Mouse (Mus musculus): ENCODE measurements around the gene Slc30a9. TPM values are rescaled to one million over a fixed set of nuclear protein-coding genes. Genes with fewer than 3 reads are reported as not detected.

Slc30a9 gene
- polyA plus RNA-seq, 1 experiment = 22.9 TPM

DNA sequence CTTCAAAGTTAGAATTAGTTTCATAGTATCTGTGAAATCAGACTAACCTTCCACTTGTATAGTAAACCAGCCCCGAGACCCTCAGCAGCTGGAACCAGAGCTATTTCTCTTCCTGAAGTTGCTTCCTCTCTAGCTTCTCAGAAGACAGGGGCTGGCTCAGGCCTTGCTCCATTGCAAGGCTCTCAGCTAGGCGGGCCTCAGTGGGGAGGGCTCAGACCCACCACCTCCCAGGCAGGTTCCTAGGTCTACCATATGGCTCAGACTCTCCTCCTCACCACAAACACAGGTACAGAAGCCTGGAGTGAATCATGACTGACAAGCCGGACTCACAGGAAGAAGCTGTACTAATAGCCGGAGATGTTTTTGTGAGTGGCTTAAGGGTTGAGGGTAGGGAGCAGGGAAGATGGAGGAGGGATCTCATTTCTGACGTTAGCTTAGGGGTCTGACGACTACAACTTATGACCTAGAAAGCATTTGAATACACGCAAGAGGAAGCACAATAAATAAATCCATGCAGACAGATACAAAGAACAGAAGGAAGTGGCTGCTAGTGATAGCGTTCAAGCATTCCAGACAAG is 70.4 kb downstream of the Slc30a9 start:
- H3K27ac ChIP-seq (ENCODE audit: control insufficient read depth, insufficient read depth, low read depth, low read length) = no peak overlapping the region
- no peaks in the 10 kb centered on the region for H3K27me3 ChIP-seq (ENCODE audit: control insufficient read depth, insufficient read depth, low read length)
- H3K4me3 ChIP-seq (ENCODE audit: control insufficient read depth, low read depth, low read length) = no peak overlapping the region
- H3K36me3 ChIP-seq (ENCODE audit: control insufficient read depth, insufficient read depth, low read length) = no peaks in the 10 kb centered on the region
- TF ChIP-seq POLR2A (IDR thresholded peaks at IDR 0.05; ENCODE audit: control insufficient read depth, low read depth, low read length) = no peak
- no peak for TF ChIP-seq CTCF (IDR thresholded peaks at IDR 0.05; ENCODE audit: control insufficient read depth, insufficient read depth, insufficient replicate concordance, low read depth, low read length)
- no peaks in the 10 kb centered on the region for H3K4me1 ChIP-seq (ENCODE audit: control insufficient read depth, insufficient read depth, low read length)

DNA sequence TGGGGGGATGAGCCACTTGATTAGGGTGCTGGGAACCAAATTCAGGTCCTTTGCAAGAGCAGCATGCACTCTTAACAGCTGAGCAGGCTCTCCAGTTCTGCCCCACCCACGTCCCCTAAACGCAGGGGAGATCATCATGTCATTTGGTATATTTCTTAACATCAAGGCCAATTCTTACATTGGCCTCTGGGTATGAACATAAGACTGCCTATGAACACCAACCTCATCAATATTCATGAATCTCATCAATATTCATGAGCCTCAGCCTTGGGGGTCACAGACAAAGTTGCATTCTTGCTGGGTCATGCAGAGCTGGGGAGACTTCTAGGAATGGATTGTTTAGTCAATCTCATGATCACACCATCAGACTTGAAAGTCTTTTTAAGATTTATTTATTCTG is 74.9 kb downstream of the Slc30a9 start:
- Histone ChIP-seq H3K27me3 (ENCODE audit: control insufficient read depth, insufficient read depth, low read length) (no peaks in the 10 kb centered on the region), H3K4me3 (ENCODE audit: control insufficient read depth, low read depth, low read length) (no peak overlapping the region), H3K4me1 (ENCODE audit: control insufficient read depth, insufficient read depth, low read length) (no peaks in the 10 kb centered on the region), H3K27ac (ENCODE audit: control insufficient read depth, insufficient read depth, low read depth, low read length) (no peak overlapping the region), H3K36me3 (ENCODE audit: control insufficient read depth, insufficient read depth, low read length) (no peaks in the 10 kb centered on the region)
- TF ChIP-seq POLR2A (IDR thresholded peaks at IDR 0.05; ENCODE audit: control insufficient read depth, low read depth, low read length) = no peak
- TF ChIP-seq CTCF (IDR thresholded peaks at IDR 0.05; ENCODE audit: control insufficient read depth, insufficient read depth, insufficient replicate concordance, low read depth, low read length) = no peak

DNA sequence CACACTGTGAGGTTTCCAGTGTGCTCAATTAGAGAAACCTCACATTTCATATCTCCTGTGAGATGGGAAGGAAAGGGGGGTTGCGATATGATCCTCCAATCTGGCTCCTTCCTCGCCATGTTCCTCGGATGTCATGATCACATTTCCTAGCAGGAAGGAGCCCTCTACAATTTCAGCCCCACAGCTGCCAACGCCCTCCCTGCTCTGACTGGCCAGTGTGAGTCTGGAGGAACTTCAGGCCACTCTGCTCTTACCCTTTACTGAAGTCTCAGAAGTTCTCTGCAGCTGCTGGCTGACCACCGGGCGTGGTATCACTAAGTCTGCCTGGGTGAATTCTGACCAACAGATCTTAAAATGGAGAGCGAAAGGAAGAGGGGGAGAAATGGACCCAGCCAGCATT is 75.8 kb downstream of the Slc30a9 start:
- TF ChIP-seq CTCF (IDR thresholded peaks at IDR 0.05; ENCODE audit: control insufficient read depth, insufficient read depth, insufficient replicate concordance, low read depth, low read length) (no peak), POLR2A (IDR thresholded peaks at IDR 0.05; ENCODE audit: control insufficient read depth, low read depth, low read length) (no peak)
- Histone ChIP-seq H3K36me3 (ENCODE audit: control insufficient read depth, insufficient read depth, low read length) (no peaks in the 10 kb centered on the region), H3K4me3 (ENCODE audit: control insufficient read depth, low read depth, low read length) (no peak overlapping the region), H3K4me1 (ENCODE audit: control insufficient read depth, insufficient read depth, low read length) (no peaks in the 10 kb centered on the region), H3K27me3 (ENCODE audit: control insufficient read depth, insufficient read depth, low read length) (no peaks in the 10 kb centered on the region), H3K27ac (ENCODE audit: control insufficient read depth, insufficient read depth, low read depth, low read length) (no peak overlapping the region)

DNA sequence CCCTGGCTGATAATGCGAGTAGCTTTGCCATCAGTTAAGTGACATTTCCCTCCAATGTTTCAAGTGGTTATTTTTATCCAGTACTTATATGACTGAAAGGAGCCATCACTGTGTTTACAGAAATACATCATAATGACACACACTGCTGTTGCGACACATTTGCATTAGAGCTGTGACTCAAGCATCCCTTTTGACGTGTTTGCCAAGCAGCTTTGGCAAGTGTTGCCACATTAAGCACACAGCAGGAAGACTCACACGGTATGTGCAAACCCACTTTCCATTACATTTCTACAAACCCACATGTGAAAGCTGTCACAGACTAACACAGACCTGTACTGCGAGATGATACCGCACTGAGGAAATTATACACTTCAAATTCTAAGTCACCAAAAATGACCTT is 87.2 kb downstream of the Slc30a9 start:
- no peaks in the 10 kb centered on the region for H3K27me3 ChIP-seq (ENCODE audit: control insufficient read depth, insufficient read depth, low read length)
- no peak overlapping the region for H3K27ac ChIP-seq (ENCODE audit: control insufficient read depth, insufficient read depth, low read depth, low read length)
- no peak overlapping the region for H3K4me3 ChIP-seq (ENCODE audit: control insufficient read depth, low read depth, low read length)
- no peaks in the 10 kb centered on the region for H3K36me3 ChIP-seq (ENCODE audit: control insufficient read depth, insufficient read depth, low read length)
- TF ChIP-seq POLR2A (IDR thresholded peaks at IDR 0.05; ENCODE audit: control insufficient read depth, low read depth, low read length) (no peak), CTCF (IDR thresholded peaks at IDR 0.05; ENCODE audit: control insufficient read depth, insufficient read depth, insufficient replicate concordance, low read depth, low read length) (no peak)
- H3K4me1 ChIP-seq (ENCODE audit: control insufficient read depth, insufficient read depth, low read length) = no peaks in the 10 kb centered on the region

DNA sequence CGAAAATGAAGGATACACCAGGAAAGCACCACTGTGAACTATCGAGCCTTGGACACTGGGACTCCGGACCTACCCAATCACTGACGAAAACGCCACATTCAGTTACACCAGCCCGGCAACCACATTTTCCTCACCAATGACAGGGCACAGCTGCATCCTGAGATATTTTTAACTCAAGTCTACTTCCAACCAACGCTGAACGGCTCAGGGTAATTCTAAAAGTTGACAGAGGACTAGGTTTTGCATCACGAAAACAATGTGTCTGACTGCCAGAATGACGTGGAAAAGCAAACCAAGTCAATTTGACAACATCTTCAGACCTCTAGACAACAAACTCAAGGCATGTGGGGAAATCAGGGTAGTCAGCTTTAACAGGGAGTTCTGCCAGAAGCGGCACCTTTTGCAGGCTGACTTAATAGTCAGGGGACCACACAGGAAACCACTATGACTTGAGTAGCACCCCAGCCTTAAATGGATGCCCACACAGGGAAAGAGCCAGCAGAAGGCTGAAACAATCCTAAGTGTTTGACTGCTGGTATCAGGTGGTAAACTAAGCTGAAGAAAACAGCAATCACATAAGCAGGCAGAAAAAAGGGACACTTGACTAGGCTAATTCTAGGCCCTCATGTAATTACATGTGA is 88.6 kb downstream of the Slc30a9 start:
- no peaks in the 10 kb centered on the region for H3K36me3 ChIP-seq (ENCODE audit: control insufficient read depth, insufficient read depth, low read length)
- TF ChIP-seq CTCF (IDR thresholded peaks at IDR 0.05; ENCODE audit: control insufficient read depth, insufficient read depth, insufficient replicate concordance, low read depth, low read length) = no peak
- TF ChIP-seq POLR2A (IDR thresholded peaks at IDR 0.05; ENCODE audit: control insufficient read depth, low read depth, low read length) = no peak

DNA sequence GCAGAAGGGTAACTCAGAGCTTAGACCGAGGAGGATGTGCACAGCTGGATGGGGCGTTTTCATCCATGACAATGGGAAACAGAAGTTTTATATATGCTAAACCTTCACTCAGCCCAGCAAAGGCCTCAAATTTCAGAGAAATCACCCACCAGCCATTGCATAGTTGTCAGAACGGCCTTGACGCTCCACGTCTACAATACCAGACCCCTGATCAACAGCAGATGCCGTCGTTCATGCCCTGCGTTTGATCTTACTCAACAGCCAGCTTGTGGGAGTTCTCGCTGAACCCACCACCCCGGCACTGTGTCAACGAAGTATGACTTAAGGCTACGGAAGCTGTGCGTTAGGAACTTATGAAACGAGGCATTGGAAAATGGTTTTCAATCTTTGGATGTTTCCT is 90.4 kb downstream of the Slc30a9 start:
- Histone ChIP-seq H3K4me3 (ENCODE audit: control insufficient read depth, low read depth, low read length) (no peak overlapping the region), H3K36me3 (ENCODE audit: control insufficient read depth, insufficient read depth, low read length) (no peaks in the 10 kb centered on the region), H3K27ac (ENCODE audit: control insufficient read depth, insufficient read depth, low read depth, low read length) (no peak overlapping the region), H3K4me1 (ENCODE audit: control insufficient read depth, insufficient read depth, low read length) (no peaks in the 10 kb centered on the region), H3K27me3 (ENCODE audit: control insufficient read depth, insufficient read depth, low read length) (no peaks in the 10 kb centered on the region)
- TF ChIP-seq POLR2A (IDR thresholded peaks at IDR 0.05; ENCODE audit: control insufficient read depth, low read depth, low read length) (no peak), CTCF (IDR thresholded peaks at IDR 0.05; ENCODE audit: control insufficient read depth, insufficient read depth, insufficient replicate concordance, low read depth, low read length) (no peak)

More for the DNA sequence above, 88.6 kb downstream of the Slc30a9 start:
- H3K4me3 ChIP-seq (ENCODE audit: control insufficient read depth, low read depth, low read length) = no peak overlapping the region
- H3K27me3 ChIP-seq (ENCODE audit: control insufficient read depth, insufficient read depth, low read length) = no peaks in the 10 kb centered on the region
- H3K4me1 ChIP-seq (ENCODE audit: control insufficient read depth, insufficient read depth, low read length) = no peaks in the 10 kb centered on the region
- H3K27ac ChIP-seq (ENCODE audit: control insufficient read depth, insufficient read depth, low read depth, low read length) = no peak overlapping the region

DNA sequence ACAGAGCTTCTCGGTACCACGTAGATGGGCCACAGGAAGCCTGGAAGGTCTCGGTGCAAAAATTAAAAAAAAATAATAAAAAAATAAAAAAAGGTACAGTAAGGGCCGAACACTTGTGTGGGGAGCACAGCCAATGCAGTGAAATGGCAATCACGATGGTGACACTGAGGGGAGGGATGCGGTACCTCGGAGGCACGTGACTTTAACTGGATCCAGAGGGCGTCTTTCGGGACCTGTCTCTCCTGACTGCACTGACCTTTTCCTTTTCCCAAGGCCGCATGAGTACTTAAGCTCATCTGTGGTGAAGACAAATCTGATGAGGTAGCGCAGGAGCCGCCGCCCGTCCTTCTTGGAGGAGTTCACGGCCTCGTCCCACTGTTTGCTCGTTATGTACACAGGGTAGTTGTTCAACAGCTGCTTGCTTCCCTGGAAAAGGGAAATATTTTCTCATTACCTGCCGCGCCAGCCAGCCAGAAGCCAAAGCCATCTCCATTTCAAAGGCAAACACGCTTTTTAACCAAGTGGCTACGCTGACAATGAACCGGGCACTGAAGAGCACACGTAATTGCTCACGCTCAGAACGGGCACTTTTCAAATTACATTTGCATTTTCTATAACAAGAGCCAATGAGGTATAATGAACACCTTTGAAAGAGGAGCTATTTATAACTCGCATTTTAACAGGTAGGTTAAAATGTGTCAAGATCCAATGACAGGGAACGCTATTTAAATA is 93.3 kb downstream of the Slc30a9 start:
- no peak overlapping the region for H3K4me3 ChIP-seq (ENCODE audit: control insufficient read depth, low read depth, low read length)
- H3K27ac ChIP-seq (ENCODE audit: control insufficient read depth, insufficient read depth, low read depth, low read length) = no peak overlapping the region
- TF ChIP-seq CTCF (IDR thresholded peaks at IDR 0.05; ENCODE audit: control insufficient read depth, insufficient read depth, insufficient replicate concordance, low read depth, low read length) (no peak), POLR2A (IDR thresholded peaks at IDR 0.05; ENCODE audit: control insufficient read depth, low read depth, low read length) (no peak)
- H3K36me3 ChIP-seq (ENCODE audit: control insufficient read depth, insufficient read depth, low read length) = no peaks in the 10 kb centered on the region
- no peaks in the 10 kb centered on the region for H3K27me3 ChIP-seq (ENCODE audit: control insufficient read depth, insufficient read depth, low read length)
- H3K4me1 ChIP-seq (ENCODE audit: control insufficient read depth, insufficient read depth, low read length) = no peaks in the 10 kb centered on the region

Data from testis, adult 2 months (tissue).